Mouse (Mus musculus): ENCODE measurements around the gene Traf6. TPM values are rescaled to one million over a fixed set of nuclear protein-coding genes. Genes with fewer than 3 reads are reported as not detected.
A peak's percentile ranks its signal among the peaks of the same experiment; 100 is the strongest.

Traf6 gene
- 7.1 and 7.3 TPM in 2 replicates for polyA plus RNA-seq (2015; fragmentation: Nextera tagmentation; extraction: Ambion mirVana)

GRCm38 (mm10) chr2:101678236-101679021 is at the start of gene Traf6:
Gene Traf6 (plus strand): TSS chr2:101678429.
- Histone ChIP-seq H3K36me3 (ENCODE audit: control insufficient read depth, insufficient read depth, low read length) (no peaks in the 10 kb centered on the region), H3K27ac (ENCODE audit: low read length) (peak within 1 kb of the TSS; percentile 54; the same call in 1 of the 2 replicates), H3K27me3 (replicated peaks; ENCODE audit: control insufficient read depth, insufficient read depth, low read length) (no peaks in the 10 kb centered on the region), H3K4me2 (ENCODE audit: low read depth, low read length) (peak within 1 kb of the TSS; percentile 80), H3K9ac (ENCODE audit: low read depth, low read length) (peak within 1 kb of the TSS; percentile 89), H3K4me3 (ENCODE audit: low read length) (peak within 1 kb of the TSS; percentile 90), H3K9me3 (ENCODE audit: control insufficient read depth, low read length) (no peaks in the 10 kb centered on the region), H3K4me1 (ENCODE audit: control insufficient read depth, insufficient read depth, low read length) (0 out of 2 replicates have a peak, but pooled peaks cover 4% of the 10 kb centered on the region)
- peak; percentile 97 for ATAC-seq
- under 1% methylated on average over 68 of the region's 68 CpGs for WGBS

- no peaks in the 10 kb centered on the region for H3K9me3 ChIP-seq (ENCODE audit: control insufficient read depth, low read length)
- H3K4me2 ChIP-seq (ENCODE audit: low read depth, low read length): no peak overlapping the region
- ATAC-seq: no peak
- no peak overlapping the region for H3K27ac ChIP-seq (ENCODE audit: low read length)
- no peak overlapping the region for H3K9ac ChIP-seq (ENCODE audit: low read depth, low read length)
- no peaks in the 10 kb centered on the region for H3K36me3 ChIP-seq (ENCODE audit: control insufficient read depth, insufficient read depth, low read length)
- no peaks in the 10 kb centered on the region for H3K27me3 ChIP-seq (replicated peaks; ENCODE audit: control insufficient read depth, insufficient read depth, low read length)
- no peaks in the 10 kb centered on the region for H3K4me1 ChIP-seq (ENCODE audit: control insufficient read depth, insufficient read depth, low read length)
- WGBS: 54% methylated on average over 7 of the region's 7 CpGs
- no peak overlapping the region for H3K4me3 ChIP-seq (ENCODE audit: low read length)
Measured at GRCm38 (mm10) chr2:101638979-101639839, 39.0 kb upstream of the Traf6 start.

GRCm38 (mm10) chr2:101639840-101640350 is 38.3 kb upstream of the Traf6 start:
- no peak overlapping the region for H3K4me2 ChIP-seq (ENCODE audit: low read depth, low read length)
- H3K4me3 ChIP-seq (ENCODE audit: low read length): no peak overlapping the region
- no peak overlapping the region for H3K27ac ChIP-seq (ENCODE audit: low read length)
- no peaks in the 10 kb centered on the region for H3K36me3 ChIP-seq (ENCODE audit: control insufficient read depth, insufficient read depth, low read length)
- no peak overlapping the region for H3K9ac ChIP-seq (ENCODE audit: low read depth, low read length)
- ATAC-seq: no peak
- 69% methylated on average over 3 of the region's 3 CpGs for WGBS
- no peaks in the 10 kb centered on the region for H3K9me3 ChIP-seq (ENCODE audit: control insufficient read depth, low read length)
- H3K4me1 ChIP-seq (ENCODE audit: control insufficient read depth, insufficient read depth, low read length): no peaks in the 10 kb centered on the region
- H3K27me3 ChIP-seq (replicated peaks; ENCODE audit: control insufficient read depth, insufficient read depth, low read length): no peaks in the 10 kb centered on the region

DNA sequence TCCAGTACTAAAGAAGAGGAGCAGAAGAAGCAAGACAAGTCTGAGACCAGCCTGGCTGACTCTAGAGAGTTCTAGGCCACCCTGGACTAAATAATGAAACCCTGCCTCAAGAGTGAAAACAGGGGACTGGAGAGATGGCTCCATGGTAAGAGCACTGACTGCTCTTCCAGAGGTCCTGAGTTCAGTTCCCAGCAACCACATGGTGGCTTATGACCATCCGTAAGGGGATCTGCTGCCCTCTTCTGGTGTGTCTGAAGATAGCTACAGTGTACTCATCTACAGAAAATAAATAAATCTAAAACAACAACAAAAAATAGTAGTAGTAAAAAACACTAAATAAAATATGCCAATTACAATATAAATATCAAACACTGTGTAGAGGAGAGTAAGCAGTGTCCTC is 32.4 kb upstream of the Traf6 start:
- Histone ChIP-seq H3K27ac (ENCODE audit: low read length) (no peak overlapping the region), H3K9me3 (ENCODE audit: control insufficient read depth, low read length) (no peaks in the 10 kb centered on the region), H3K36me3 (ENCODE audit: control insufficient read depth, insufficient read depth, low read length) (no peaks in the 10 kb centered on the region), H3K4me2 (ENCODE audit: low read depth, low read length) (no peak overlapping the region), H3K4me1 (ENCODE audit: control insufficient read depth, insufficient read depth, low read length) (no peaks in the 10 kb centered on the region), H3K9ac (ENCODE audit: low read depth, low read length) (no peak overlapping the region), H3K4me3 (ENCODE audit: low read length) (no peak overlapping the region), H3K27me3 (replicated peaks; ENCODE audit: control insufficient read depth, insufficient read depth, low read length) (no peaks in the 10 kb centered on the region)
- no peak for ATAC-seq
- WGBS: 86% methylated on average over 1 of the region's 1 CpGs

DNA sequence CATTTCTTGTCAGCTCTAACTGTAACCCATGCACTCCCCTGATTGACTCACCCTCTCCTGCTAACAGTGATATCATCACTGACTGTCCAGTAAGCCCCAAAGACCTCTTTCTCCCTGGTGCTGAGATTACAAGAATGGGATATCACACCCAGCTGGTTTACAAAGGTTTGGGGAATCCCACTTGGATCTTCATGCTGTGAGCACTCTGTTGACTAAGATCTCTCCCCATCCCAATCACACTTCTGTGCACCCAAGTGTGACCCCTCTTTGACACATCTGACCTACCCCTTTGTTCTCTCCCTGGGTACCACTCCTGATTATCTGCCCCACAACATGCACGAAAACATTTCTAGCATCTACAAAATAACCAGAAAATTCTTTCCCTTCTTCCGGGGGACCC is 29.9 kb upstream of the Traf6 start:
- no peak for ATAC-seq
- Histone ChIP-seq H3K36me3 (ENCODE audit: control insufficient read depth, insufficient read depth, low read length) (no peaks in the 10 kb centered on the region), H3K4me2 (ENCODE audit: low read depth, low read length) (no peak overlapping the region), H3K9me3 (ENCODE audit: control insufficient read depth, low read length) (no peaks in the 10 kb centered on the region), H3K4me3 (ENCODE audit: low read length) (no peak overlapping the region), H3K4me1 (ENCODE audit: control insufficient read depth, insufficient read depth, low read length) (no peaks in the 10 kb centered on the region; the same call in 1 of the 2 replicates), H3K27ac (ENCODE audit: low read length) (no peak overlapping the region), H3K9ac (ENCODE audit: low read depth, low read length) (no peak overlapping the region), H3K27me3 (replicated peaks; ENCODE audit: control insufficient read depth, insufficient read depth, low read length) (no peaks in the 10 kb centered on the region)
- 83% methylated on average over 2 of the region's 2 CpGs for WGBS

- Histone ChIP-seq H3K4me1 (ENCODE audit: control insufficient read depth, insufficient read depth, low read length) (no peaks in the 10 kb centered on the region; the same call in 1 of the 2 replicates), H3K9me3 (ENCODE audit: control insufficient read depth, low read length) (no peaks in the 10 kb centered on the region), H3K36me3 (ENCODE audit: control insufficient read depth, insufficient read depth, low read length) (no peaks in the 10 kb centered on the region), H3K4me2 (ENCODE audit: low read depth, low read length) (no peak within 1 kb of the TSS), H3K27ac (ENCODE audit: low read length) (no peak within 1 kb of the TSS), H3K4me3 (ENCODE audit: low read length) (no peak within 1 kb of the TSS), H3K27me3 (replicated peaks; ENCODE audit: control insufficient read depth, insufficient read depth, low read length) (no peaks in the 10 kb centered on the region), H3K9ac (ENCODE audit: low read depth, low read length) (no peak within 1 kb of the TSS)
- ATAC-seq: no peak
- 41% methylated on average over 8 of the region's 8 CpGs for WGBS
Measured at GRCm38 (mm10) chr2:101649114-101649671, 29.0 kb upstream of the Traf6 start, which contains the start of the genes Rag1 and B230118H07Rik. Gene Rag1 (minus strand): TSS chr2:101649501. Gene B230118H07Rik (minus strand): TSS chr2:101649532.

- Histone ChIP-seq H3K27me3 (replicated peaks; ENCODE audit: control insufficient read depth, insufficient read depth, low read length) (no peaks in the 10 kb centered on the region), H3K4me3 (ENCODE audit: low read length) (no peak overlapping the region), H3K27ac (ENCODE audit: low read length) (no peak overlapping the region), H3K4me2 (ENCODE audit: low read depth, low read length) (no peak overlapping the region), H3K9me3 (ENCODE audit: control insufficient read depth, low read length) (no peaks in the 10 kb centered on the region), H3K36me3 (ENCODE audit: control insufficient read depth, insufficient read depth, low read length) (no peaks in the 10 kb centered on the region), H3K9ac (ENCODE audit: low read depth, low read length) (no peak overlapping the region), H3K4me1 (ENCODE audit: control insufficient read depth, insufficient read depth, low read length) (no peaks in the 10 kb centered on the region; the same call in 1 of the 2 replicates)
- no peak for ATAC-seq
- 55% methylated on average over 1 of the region's 1 CpGs for WGBS
Measured at GRCm38 (mm10) chr2:101650446-101650845, 27.8 kb upstream of the Traf6 start.

DNA sequence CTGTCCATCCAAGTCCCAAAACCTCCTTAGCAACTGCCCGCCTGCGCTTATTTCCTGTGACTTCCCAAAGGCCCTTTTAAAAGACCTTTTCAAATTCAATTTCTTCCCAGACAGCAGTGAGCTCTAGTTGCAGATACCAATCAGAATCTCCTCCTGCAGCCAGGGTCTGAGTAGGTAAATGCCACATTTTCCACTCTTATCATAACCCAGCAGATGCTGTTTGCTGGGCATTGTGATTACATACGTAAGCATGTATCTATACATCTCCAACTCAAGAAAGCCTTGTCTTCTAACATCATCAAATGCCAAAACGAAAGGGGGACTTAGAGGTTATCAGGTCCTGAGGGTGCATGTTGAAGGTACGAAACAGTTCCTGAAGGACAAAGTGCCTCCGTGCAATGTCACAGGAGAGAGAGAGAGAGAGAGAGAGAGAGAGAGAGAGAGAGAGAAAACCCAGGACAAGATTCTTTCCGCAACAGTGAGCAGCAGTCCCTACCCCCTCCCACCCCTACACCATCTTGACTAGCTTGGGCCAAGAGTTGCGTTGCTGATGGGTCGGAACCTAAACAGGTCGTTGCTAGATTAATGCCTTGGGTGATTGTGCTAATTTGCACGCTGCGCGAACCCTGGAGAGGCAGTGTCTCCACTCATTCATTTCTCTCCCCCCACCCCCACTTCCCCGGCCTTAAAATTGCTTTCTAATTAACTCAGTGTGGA is 25.9 kb upstream of the Traf6 start:
- H3K36me3 ChIP-seq (ENCODE audit: control insufficient read depth, insufficient read depth, low read length): no peaks in the 10 kb centered on the region
- no peaks in the 10 kb centered on the region; the same call in 1 of the 2 replicates for H3K4me1 ChIP-seq (ENCODE audit: control insufficient read depth, insufficient read depth, low read length)
- WGBS: 40% methylated on average over 14 of the region's 14 CpGs
- H3K4me3 ChIP-seq (ENCODE audit: low read length): peak overlapping the region; percentile 3; the same call in 1 of the 2 replicates
- no peaks in the 10 kb centered on the region for H3K27me3 ChIP-seq (replicated peaks; ENCODE audit: control insufficient read depth, insufficient read depth, low read length)
- no peak overlapping the region for H3K27ac ChIP-seq (ENCODE audit: low read length)
- H3K9me3 ChIP-seq (ENCODE audit: control insufficient read depth, low read length): no peaks in the 10 kb centered on the region
- peak; percentile 52 for ATAC-seq
- peak overlapping the region; percentile 53 for H3K4me2 ChIP-seq (ENCODE audit: low read depth, low read length)
- no peak overlapping the region for H3K9ac ChIP-seq (ENCODE audit: low read depth, low read length)

Data from intestine, embryonic 16.5 days (tissue).